Mouse (Mus musculus) C2C12 (cell line): ENCODE results near the gene Rere. TPM values are rescaled to one million over a fixed set of nuclear protein-coding genes. Genes with fewer than 3 reads are reported as not detected.

Source experiments
- H3K27me3 ChIP-seq: one replicate; pipeline ENCODE4 v1.6.1; 2011; ENCODE audit not compliant: control insufficient read depth, insufficient read depth, insufficient read length
- H3K36me3 ChIP-seq: one replicate; pipeline ENCODE4 v1.6.1; 2011; ENCODE audit not compliant: control insufficient read depth, insufficient read depth
- H3K4me3 ChIP-seq: one replicate; pipeline ENCODE4 v1.5.1; 2011; ENCODE audit warnings: mild to moderate bottlenecking, control low read depth; ENCODE audit not compliant: poor library complexity, insufficient read depth, severe bottlenecking
- H3K79me2 ChIP-seq: one replicate; pipeline ENCODE4 v1.6.1; 2011; ENCODE audit not compliant: control insufficient read depth, insufficient read depth
- H3K79me3 ChIP-seq: one replicate; pipeline ENCODE4 v1.6.1; 2011; ENCODE audit warnings: low read depth, control low read depth
- H3ac ChIP-seq: one replicate; pipeline ENCODE3; 2011; ENCODE audit warnings: low read depth; ENCODE audit not compliant: control insufficient read depth, insufficient read length
- CEBPB ChIP-seq: IDR thresholded peaks from one replicate; pipeline ENCODE4 v1.6.1; 2011; ENCODE audit warnings: low read depth, mild to moderate bottlenecking, control low read depth, moderate library complexity
- CTCF ChIP-seq: IDR thresholded peaks from one replicate; pipeline ENCODE4 v1.5.1; 2011; ENCODE audit not compliant: control insufficient read depth, insufficient read depth, insufficient read length
- FOSL1 ChIP-seq: IDR thresholded peaks from one replicate; pipeline ENCODE4 v1.8.0; 2011; ENCODE audit warnings: mild to moderate bottlenecking, low read length; ENCODE audit not compliant: poor library complexity, insufficient read depth, severe bottlenecking
- MAX ChIP-seq: IDR thresholded peaks from one replicate; pipeline ENCODE4 v1.6.1; 2011; ENCODE audit warnings: mild to moderate bottlenecking, control low read depth
- MYOD1 ChIP-seq: IDR thresholded peaks from one replicate; pipeline ENCODE4 v1.6.1; 2011; ENCODE audit warnings: low read depth; ENCODE audit not compliant: control insufficient read depth, insufficient read length
- MYOG ChIP-seq: IDR thresholded peaks from one replicate; pipeline ENCODE4 v1.6.1; 2011; ENCODE audit not compliant: control insufficient read depth, insufficient read length; ENCODE audit errors: extremely low read depth
- USF1 ChIP-seq: IDR thresholded peaks from one replicate; pipeline ENCODE4 v1.6.1; 2011; ENCODE audit warnings: low read depth, mild to moderate bottlenecking, control low read depth, moderate library complexity
- polyA plus RNA-seq: library from polyadenylated mRNA; unstranded; fragments of >200 nt; fragmentation: generic; extraction: Trizol; gene quantifications from one replicate; pipeline ENCODE4 v1.2.1, GENCODE M21; 2012; ENCODE audit warnings: missing spikeins

Rere gene
- polyA plus RNA-seq, 1 experiment, result 27.1 TPM

- TF ChIP-seq USF1 (no peak), MAX (no peak), MYOD1 (no peak), CEBPB (no peak), MYOG (no peak), CTCF (no peak), FOSL1 (no peak)
- H3K79me3 ChIP-seq, result peaks cover 65% of the 10 kb centered on the region
- peaks cover 98% of the 10 kb centered on the region for H3K79me2 ChIP-seq
- H3K27me3 ChIP-seq, result no peaks in the 10 kb centered on the region
- no peak overlapping the region for H3ac ChIP-seq
- no peak overlapping the region for H3K4me3 ChIP-seq
- H3K36me3 ChIP-seq, result no peaks in the 10 kb centered on the region
These were observed 31.2 kb downstream of the Rere start for GRCm38 (mm10) chr4:150312646-150313045.

GRCm38 (mm10) chr4:150315301-150315700 is 33.9 kb downstream of the Rere start:
- H3K4me3 ChIP-seq, result peak overlapping the region; percentile 14
- peaks cover 98% of the 10 kb centered on the region for H3K79me2 ChIP-seq
- H3ac ChIP-seq, result no peak overlapping the region
- H3K36me3 ChIP-seq, result no peaks in the 10 kb centered on the region
- TF ChIP-seq MYOD1, result no peak
- TF ChIP-seq MYOG, result no peak
- TF ChIP-seq FOSL1, result no peak
- no peak for TF ChIP-seq CTCF
- no peak for TF ChIP-seq USF1
- no peak for TF ChIP-seq CEBPB
- no peak for TF ChIP-seq MAX
- peaks cover 67% of the 10 kb centered on the region for H3K79me3 ChIP-seq
- no peaks in the 10 kb centered on the region for H3K27me3 ChIP-seq

GRCm38 (mm10) chr4:150316546-150316945 is 35.1 kb downstream of the Rere start:
- peaks cover 65% of the 10 kb centered on the region for H3K79me3 ChIP-seq
- TF ChIP-seq MYOD1, result no peak
- no peak for TF ChIP-seq MAX
- TF ChIP-seq CTCF, result no peak
- no peak for TF ChIP-seq CEBPB
- no peak for TF ChIP-seq MYOG
- no peak for TF ChIP-seq FOSL1
- TF ChIP-seq USF1, result no peak

GRCm38 (mm10) chr4:150325046-150325801 is 43.8 kb downstream of the Rere start:
- no peaks in the 10 kb centered on the region for H3K27me3 ChIP-seq
- H3ac ChIP-seq, result no peak overlapping the region

More at GRCm38 (mm10) chr4:150316546-150316945, 35.1 kb downstream of the Rere start:
- H3K27me3 ChIP-seq, result no peaks in the 10 kb centered on the region
- no peak overlapping the region for H3K4me3 ChIP-seq
- H3K36me3 ChIP-seq, result no peaks in the 10 kb centered on the region
- no peak overlapping the region for H3ac ChIP-seq
- H3K79me2 ChIP-seq, result peaks cover 98% of the 10 kb centered on the region

GRCm38 (mm10) chr4:150326005-150326404 is 44.6 kb downstream of the Rere start:
- H3K4me3 ChIP-seq, result no peak overlapping the region
- H3K79me2 ChIP-seq, result peaks cover 88% of the 10 kb centered on the region
- peaks cover 59% of the 10 kb centered on the region for H3K79me3 ChIP-seq
- H3K36me3 ChIP-seq, result no peaks in the 10 kb centered on the region
- no peak overlapping the region for H3ac ChIP-seq
- H3K27me3 ChIP-seq, result no peaks in the 10 kb centered on the region
- TF ChIP-seq MYOD1 (no peak), MYOG (no peak), USF1 (no peak), MAX (no peak), CTCF (no peak), FOSL1 (no peak), CEBPB (no peak)

More at GRCm38 (mm10) chr4:150325046-150325801, 43.8 kb downstream of the Rere start:
- Histone ChIP-seq H3K4me3 (no peak overlapping the region), H3K79me2 (peaks cover 89% of the 10 kb centered on the region), H3K79me3 (peaks cover 60% of the 10 kb centered on the region), H3K36me3 (no peaks in the 10 kb centered on the region)
- TF ChIP-seq CEBPB (no peak), MAX (no peak), MYOG (no peak)

- TF ChIP-seq USF1, result no peak
- TF ChIP-seq CTCF, result no peak
- no peak for TF ChIP-seq MYOD1
- TF ChIP-seq CEBPB, result no peak
- H3K36me3 ChIP-seq, result no peaks in the 10 kb centered on the region
- no peak overlapping the region for H3ac ChIP-seq
- no peaks in the 10 kb centered on the region for H3K27me3 ChIP-seq
- peaks cover 91% of the 10 kb centered on the region for H3K79me2 ChIP-seq
- peaks cover 68% of the 10 kb centered on the region for H3K79me3 ChIP-seq
- H3K4me3 ChIP-seq, result no peak overlapping the region
These were observed 46.0 kb downstream of the Rere start for GRCm38 (mm10) chr4:150327476-150327875.
